Mouse (Mus musculus): ENCODE measurements around the gene Rab33a. TPM values are rescaled to one million over a fixed set of nuclear protein-coding genes. Genes with fewer than 3 reads are reported as not detected.
A peak's percentile ranks its signal among the peaks of the same experiment; 100 is the strongest.

Gene Rab33a
- polyA plus RNA-seq, 1 experiment from 2014 or later, result 1.6 TPM

DNA sequence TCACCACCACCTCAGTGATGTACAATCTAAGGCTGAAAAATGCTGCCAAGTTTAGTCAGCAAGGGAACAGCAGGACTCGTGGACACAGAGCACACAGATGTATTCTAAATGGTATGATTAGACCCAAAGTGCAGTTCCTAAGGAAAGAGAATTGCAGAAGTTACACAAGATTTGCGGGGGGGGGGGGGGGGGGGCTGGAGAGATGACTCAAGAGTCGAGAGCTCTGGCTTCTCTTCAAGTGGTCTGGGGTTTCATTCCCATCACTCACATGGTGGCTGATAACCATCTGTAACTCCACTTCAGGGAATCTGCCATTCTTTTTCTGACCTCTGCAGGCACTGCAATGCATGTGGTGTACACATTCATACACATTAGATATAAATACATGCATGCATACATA is 7.3 kb downstream of the Rab33a start:
- Histone ChIP-seq H3K9ac (ENCODE audit: low read depth, low read length) (no peak overlapping the region), H3K9me3 (ENCODE audit: control insufficient read depth) (no peaks in the 10 kb centered on the region), H3K27me3 (replicated peaks; ENCODE audit: control insufficient read depth, insufficient read depth, low read length) (no peaks in the 10 kb centered on the region), H3K4me1 (replicated peaks; ENCODE audit: control insufficient read depth, insufficient read depth, low read length) (no peaks in the 10 kb centered on the region), H3K27ac (ENCODE audit: low read depth, low read length) (no peak overlapping the region), H3K36me3 (ENCODE audit: control insufficient read depth, insufficient read depth) (no peaks in the 10 kb centered on the region), H3K4me2 (replicated peaks; ENCODE audit: low read depth) (no peak overlapping the region), H3K4me3 (ENCODE audit: low read depth, low read length) (no peak overlapping the region)
- 46% methylated on average over 3 of the region's 3 CpGs for WGBS
- no peak for TF ChIP-seq CTCF (IDR thresholded peaks at IDR 0.05; ENCODE audit: low read depth)
- ATAC-seq, result no peak

DNA sequence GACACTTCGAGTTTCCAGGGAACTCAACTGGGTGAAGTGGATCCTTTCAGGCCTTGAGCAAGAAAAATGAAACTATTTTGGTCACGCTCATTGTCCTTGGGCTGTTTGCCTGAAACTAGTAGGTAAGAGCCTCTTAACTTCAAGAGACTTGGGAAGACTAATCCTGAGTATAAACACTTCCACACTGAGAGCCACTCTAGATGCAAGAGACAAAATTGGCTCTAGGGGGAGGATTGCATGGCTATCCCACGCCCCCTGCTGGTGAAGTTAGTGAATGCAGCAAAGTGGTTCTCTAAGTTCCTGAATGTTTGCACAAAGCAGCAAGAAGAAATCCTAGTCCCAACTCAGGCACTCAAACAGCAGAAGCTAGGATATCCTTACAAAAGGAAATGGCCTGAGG is 13.1 kb downstream of the Rab33a start:
- Histone ChIP-seq H3K27me3 (replicated peaks; ENCODE audit: control insufficient read depth, insufficient read depth, low read length) (no peaks in the 10 kb centered on the region), H3K36me3 (ENCODE audit: control insufficient read depth, insufficient read depth) (no peaks in the 10 kb centered on the region), H3K9ac (ENCODE audit: low read depth, low read length) (no peak overlapping the region), H3K4me3 (ENCODE audit: low read depth, low read length) (no peak overlapping the region), H3K27ac (ENCODE audit: low read depth, low read length) (no peak overlapping the region), H3K9me3 (ENCODE audit: control insufficient read depth) (no peaks in the 10 kb centered on the region), H3K4me2 (replicated peaks; ENCODE audit: low read depth) (peak overlapping the region; percentile 49), H3K4me1 (replicated peaks; ENCODE audit: control insufficient read depth, insufficient read depth, low read length) (no peaks in the 10 kb centered on the region)
- peak; percentile 91 for TF ChIP-seq CTCF (IDR thresholded peaks at IDR 0.05; ENCODE audit: low read depth)
- ATAC-seq, result no peak
- WGBS, result 33% methylated on average over 3 of the region's 3 CpGs

Other genes with a start within 250 kb of the Rab33a start
- 1.6 and 1.9 TPM in 2 replicates for gene Bcorl1, start 177.9 kb upstream of the Rab33a start, polyA plus RNA-seq (2015; fragmentation: Nextera tagmentation; extraction: Ambion mirVana)
- gene Elf4, start 56.2 kb upstream of the Rab33a start, polyA plus RNA-seq (2015; fragmentation: Nextera tagmentation; extraction: Ambion mirVana), result 10.6 and 11.1 TPM in 2 replicates
- 67.2 and 68.9 TPM in 2 replicates for gene Aifm1, start 5.7 kb upstream of the Rab33a start, polyA plus RNA-seq (2015; fragmentation: Nextera tagmentation; extraction: Ambion mirVana)
- 3.2 and 3.9 TPM in 2 replicates for gene Zfp280c, start 75.2 kb downstream of the Rab33a start, polyA plus RNA-seq (2015; fragmentation: Nextera tagmentation; extraction: Ambion mirVana)
- 7.9 and 9.5 TPM in 2 replicates for gene Slc25a14, start 104.1 kb downstream of the Rab33a start, polyA plus RNA-seq (2015; fragmentation: Nextera tagmentation; extraction: Ambion mirVana)
- 0.07 and 0.17 TPM in 2 replicates for gene Gpr119, start 155.2 kb downstream of the Rab33a start, polyA plus RNA-seq (2015; fragmentation: Nextera tagmentation; extraction: Ambion mirVana)
- gene Rbmx2, start 175.7 kb downstream of the Rab33a start, polyA plus RNA-seq (2015; fragmentation: Nextera tagmentation; extraction: Ambion mirVana), result 13.4 and 15.1 TPM in 2 replicates

All from intestine, postnatal 0 days (tissue).